Mouse (Mus musculus): ENCODE results near the gene Map4k4. TPM values are rescaled to one million over a fixed set of nuclear protein-coding genes. Genes with fewer than 3 reads are reported as not detected.

The Map4k4 gene
- polyA plus RNA-seq, 1 experiment from 2014 or later: 22.9 TPM

- Histone ChIP-seq H3K27me3 (no peaks in the 10 kb centered on the region), H3K4me1 (replicated peaks) (peaks cover 9% of the 10 kb centered on the region; the same call in 1 of the 2 replicates), H3K4me2 (no peak overlapping the region), H3K9me3 (replicated peaks) (no peaks in the 10 kb centered on the region), H3K27ac (no peak overlapping the region), H3K4me3 (no peak overlapping the region), H3K9ac (no peak overlapping the region), H3K36me3 (peaks cover 29% of the 10 kb centered on the region)
- WGBS: 89% methylated on average over 5 of the region's 5 CpGs
- no peak for ATAC-seq (replicated peaks; ENCODE audit: insufficient number of reproducible peaks, insufficient read depth, low FRiP score, low read depth)
Observed at GRCm38 (mm10) chr1:40029597-40029996, 128.9 kb downstream of the Map4k4 start.

- WGBS: 81% methylated on average over 14 of the region's 14 CpGs
- Histone ChIP-seq H3K4me1 (replicated peaks) (peaks cover 9% of the 10 kb centered on the region; the same call in 1 of the 2 replicates), H3K4me3 (no peak overlapping the region), H3K9ac (no peak overlapping the region), H3K4me2 (no peak overlapping the region), H3K27ac (no peak overlapping the region), H3K9me3 (replicated peaks) (no peaks in the 10 kb centered on the region), H3K27me3 (no peaks in the 10 kb centered on the region), H3K36me3 (peaks cover 23% of the 10 kb centered on the region)
- no peak for ATAC-seq (replicated peaks; ENCODE audit: insufficient number of reproducible peaks, insufficient read depth, low FRiP score, low read depth)
Observed at GRCm38 (mm10) chr1:40030287-40030975, 129.7 kb downstream of the Map4k4 start.

GRCm38 (mm10) chr1:40030976-40031356, 130.3 kb downstream of the Map4k4 start:
- Histone ChIP-seq H3K9ac (no peak overlapping the region), H3K36me3 (peaks cover 17% of the 10 kb centered on the region), H3K4me3 (no peak overlapping the region), H3K9me3 (replicated peaks) (no peaks in the 10 kb centered on the region), H3K4me1 (replicated peaks) (peaks cover 9% of the 10 kb centered on the region; the same call in 1 of the 2 replicates), H3K27me3 (no peaks in the 10 kb centered on the region), H3K27ac (no peak overlapping the region), H3K4me2 (no peak overlapping the region)
- ATAC-seq (replicated peaks; ENCODE audit: insufficient number of reproducible peaks, insufficient read depth, low FRiP score, low read depth): no peak
- WGBS: 88% methylated on average over 8 of the region's 8 CpGs

- Histone ChIP-seq H3K4me2 (no peak overlapping the region), H3K36me3 (peaks cover 11% of the 10 kb centered on the region), H3K27ac (no peak overlapping the region), H3K4me3 (no peak overlapping the region), H3K9me3 (replicated peaks) (no peaks in the 10 kb centered on the region), H3K27me3 (no peaks in the 10 kb centered on the region), H3K4me1 (replicated peaks) (peaks cover 9% of the 10 kb centered on the region; the same call in 1 of the 2 replicates), H3K9ac (no peak overlapping the region)
- ATAC-seq (replicated peaks; ENCODE audit: insufficient number of reproducible peaks, insufficient read depth, low FRiP score, low read depth): no peak
- 82% methylated on average over 2 of the region's 2 CpGs for WGBS
Observed at GRCm38 (mm10) chr1:40031626-40032025, 130.9 kb downstream of the Map4k4 start.

GRCm38 (mm10) chr1:40033315-40033714, 132.6 kb downstream of the Map4k4 start:
- Histone ChIP-seq H3K4me2 (0 out of 2 replicates have a peak overlapping the region, but pooled peaks have one; percentile 2), H3K4me3 (no peak overlapping the region), H3K36me3 (peaks cover 1% of the 10 kb centered on the region; the same call in 1 of the 2 replicates), H3K27me3 (no peaks in the 10 kb centered on the region), H3K9ac (no peak overlapping the region), H3K9me3 (replicated peaks) (no peaks in the 10 kb centered on the region), H3K27ac (no peak overlapping the region; the same call in 1 of the 2 replicates), H3K4me1 (replicated peaks) (peaks cover 9% of the 10 kb centered on the region; the same call in 1 of the 2 replicates)
- WGBS: 62% methylated on average over 4 of the region's 4 CpGs
- ATAC-seq (replicated peaks; ENCODE audit: insufficient number of reproducible peaks, insufficient read depth, low FRiP score, low read depth): no peak

- WGBS: 62% methylated on average over 12 of the region's 12 CpGs
- H3K36me3 ChIP-seq: no peaks in the 10 kb centered on the region
- ATAC-seq (replicated peaks; ENCODE audit: insufficient number of reproducible peaks, insufficient read depth, low FRiP score, low read depth): peak; percentile 67; the same call in 1 of the 2 replicates
- no peak overlapping the region for H3K4me3 ChIP-seq
- 0 out of 2 replicates have a peak overlapping the region, but pooled peaks have one; percentile 2 for H3K4me2 ChIP-seq
- no peak overlapping the region for H3K9ac ChIP-seq
- no peaks in the 10 kb centered on the region for H3K27me3 ChIP-seq
- no peaks in the 10 kb centered on the region for H3K9me3 ChIP-seq (replicated peaks)
- no peak overlapping the region for H3K27ac ChIP-seq
- peaks cover 9% of the 10 kb centered on the region; the same call in 1 of the 2 replicates for H3K4me1 ChIP-seq (replicated peaks)
Observed at GRCm38 (mm10) chr1:40033743-40034420, 133.2 kb downstream of the Map4k4 start.

GRCm38 (mm10) chr1:40037831-40038230, 137.1 kb downstream of the Map4k4 start:
- no peaks in the 10 kb centered on the region for H3K27me3 ChIP-seq
- H3K4me3 ChIP-seq: no peak overlapping the region
- peaks cover 9% of the 10 kb centered on the region; the same call in 1 of the 2 replicates for H3K4me1 ChIP-seq (replicated peaks)
- WGBS: 84% methylated on average over 6 of the region's 6 CpGs
- no peak for ATAC-seq (replicated peaks; ENCODE audit: insufficient number of reproducible peaks, insufficient read depth, low FRiP score, low read depth)
- H3K4me2 ChIP-seq: no peak overlapping the region
- no peaks in the 10 kb centered on the region for H3K9me3 ChIP-seq (replicated peaks)
- no peaks in the 10 kb centered on the region for H3K36me3 ChIP-seq
- H3K9ac ChIP-seq: no peak overlapping the region
- no peak overlapping the region for H3K27ac ChIP-seq

- no peaks in the 10 kb centered on the region for H3K36me3 ChIP-seq
- no peaks in the 10 kb centered on the region for H3K27me3 ChIP-seq
- no peaks in the 10 kb centered on the region for H3K9me3 ChIP-seq (replicated peaks)
- 57% methylated on average over 6 of the region's 6 CpGs for WGBS
- no peak overlapping the region for H3K27ac ChIP-seq
- ATAC-seq (replicated peaks; ENCODE audit: insufficient number of reproducible peaks, insufficient read depth, low FRiP score, low read depth): no peak
- H3K4me1 ChIP-seq (replicated peaks): no peaks in the 10 kb centered on the region
- no peak overlapping the region for H3K4me2 ChIP-seq
- no peak overlapping the region for H3K9ac ChIP-seq
- H3K4me3 ChIP-seq: no peak overlapping the region
Observed at GRCm38 (mm10) chr1:40045686-40046085, 145.0 kb downstream of the Map4k4 start.

GRCm38 (mm10) chr1:40046600-40046999, 145.9 kb downstream of the Map4k4 start:
- no peak for ATAC-seq (replicated peaks; ENCODE audit: insufficient number of reproducible peaks, insufficient read depth, low FRiP score, low read depth)
- H3K9ac ChIP-seq: no peak overlapping the region
- WGBS: 68% methylated on average over 5 of the region's 5 CpGs
- H3K36me3 ChIP-seq: no peaks in the 10 kb centered on the region
- no peak overlapping the region for H3K4me3 ChIP-seq
- H3K9me3 ChIP-seq (replicated peaks): no peaks in the 10 kb centered on the region
- no peaks in the 10 kb centered on the region for H3K4me1 ChIP-seq (replicated peaks)
- H3K27ac ChIP-seq: no peak overlapping the region
- H3K4me2 ChIP-seq: no peak overlapping the region
- H3K27me3 ChIP-seq: no peaks in the 10 kb centered on the region

- no peaks in the 10 kb centered on the region for H3K9me3 ChIP-seq (replicated peaks)
- no peak overlapping the region for H3K9ac ChIP-seq
- no peaks in the 10 kb centered on the region for H3K27me3 ChIP-seq
- 82% methylated on average over 6 of the region's 6 CpGs for WGBS
- H3K27ac ChIP-seq: no peak overlapping the region
- H3K4me2 ChIP-seq: no peak overlapping the region
- no peaks in the 10 kb centered on the region for H3K36me3 ChIP-seq
- no peaks in the 10 kb centered on the region for H3K4me1 ChIP-seq (replicated peaks)
- no peak for ATAC-seq (replicated peaks; ENCODE audit: insufficient number of reproducible peaks, insufficient read depth, low FRiP score, low read depth)
- no peak overlapping the region for H3K4me3 ChIP-seq
Observed at GRCm38 (mm10) chr1:40051157-40051556, 150.4 kb downstream of the Map4k4 start.

GRCm38 (mm10) chr1:40052156-40052555, 151.4 kb downstream of the Map4k4 start:
- no peaks in the 10 kb centered on the region for H3K9me3 ChIP-seq (replicated peaks)
- no peak for ATAC-seq (replicated peaks; ENCODE audit: insufficient number of reproducible peaks, insufficient read depth, low FRiP score, low read depth)
- H3K9ac ChIP-seq: no peak overlapping the region
- 63% methylated on average over 8 of the region's 8 CpGs for WGBS
- no peak overlapping the region for H3K27ac ChIP-seq
- H3K4me3 ChIP-seq: no peak overlapping the region
- H3K4me2 ChIP-seq: no peak overlapping the region
- no peaks in the 10 kb centered on the region for H3K36me3 ChIP-seq
- no peaks in the 10 kb centered on the region; the same call in 1 of the 2 replicates for H3K4me1 ChIP-seq (replicated peaks)
- H3K27me3 ChIP-seq: no peaks in the 10 kb centered on the region

All from heart, embryonic 15.5 days (tissue).